Mouse (Mus musculus) heart, postnatal 0 days (tissue): ENCODE data around the gene Pcsk6. TPM values are rescaled to one million over a fixed set of nuclear protein-coding genes. Genes with fewer than 3 reads are reported as not detected.

Experiments
- ATAC-seq: fragments of 200-750 bp; cut with Nextera tagmentation; 2 replicates; pipeline ENCODE4 v1.8.0; 2017; ENCODE audit warnings: low read depth, moderate number of reproducible peaks, moderate library complexity; ENCODE audit not compliant: insufficient read depth
- DNase-seq: peaks from one replicate; pipeline ENCODE4 v3.0.0-alpha.2; 2016; ENCODE audit warnings: low spot score
- H3K27ac ChIP-seq: fragments of 300-500 bp; sonication (generic); 2 replicates; pipeline ENCODE4 v1.5.1; 2014; ENCODE audit warnings: low read depth, mild to moderate bottlenecking
- H3K27me3 ChIP-seq: fragments of 300-500 bp; sonication (generic); 2 replicates; pipeline ENCODE4 v1.6.1; 2014; ENCODE audit warnings: low read length, mixed read lengths; ENCODE audit not compliant: control insufficient read depth, insufficient read depth
- H3K36me3 ChIP-seq: fragments of 300-500 bp; sonication (generic); replicated peaks from 2 replicates; pipeline ENCODE4 v1.6.1; 2014; ENCODE audit warnings: low read length, mixed read lengths; ENCODE audit not compliant: control insufficient read depth, insufficient read depth
- H3K4me1 ChIP-seq: fragments of 300-500 bp; sonication (generic); 2 replicates; pipeline ENCODE4 v1.6.1; 2014; ENCODE audit warnings: antibody characterized with exemption; ENCODE audit not compliant: control insufficient read depth, insufficient read depth
- H3K4me2 ChIP-seq: fragments of 300-500 bp; sonication (generic); 2 replicates; pipeline ENCODE4 v1.6.1; 2014; ENCODE audit warnings: low read depth, mild to moderate bottlenecking, low read length, moderate library complexity
- H3K4me3 ChIP-seq: fragments of 300-500 bp; sonication (generic); 2 replicates; pipeline ENCODE4 v1.5.1; 2014; ENCODE audit warnings: low read depth, low read length
- H3K9ac ChIP-seq: fragments of 300-500 bp; sonication (generic); replicated peaks from 2 replicates; pipeline ENCODE4 v1.6.1; 2014; ENCODE audit warnings: low read depth, low read length, mixed read lengths
- H3K9me3 ChIP-seq: fragments of 300-500 bp; sonication (generic); replicated peaks from 2 replicates; pipeline ENCODE4 v1.6.1; 2016; ENCODE audit warnings: low read length; ENCODE audit not compliant: control insufficient read depth
- CTCF ChIP-seq: IDR thresholded peaks from 2 replicates; pipeline ENCODE4 v1.5.1; 2016; ENCODE audit warnings: antibody characterized with exemption, control low read depth, low read depth
- EP300 ChIP-seq: IDR thresholded peaks from 2 replicates; pipeline ENCODE4 v1.6.1; 2016; ENCODE audit warnings: antibody characterized with exemption, low read depth
- WGBS: fragments of 180-500 bp; shearing (Covaris S2); extraction: QIAGEN DNeasy Blood & Tissue Kit; methylation state at CpG from one replicate; pipeline ENCODE4 v1.1.7; 2014; 5-methylcytosine and 5-hydroxymethylcytosine counted together
- polyA plus RNA-seq: library from polyadenylated mRNA; unstranded; fragments of >200 nt; fragmentation: Nextera tagmentation; extraction: Ambion mirVana; gene quantifications from 2 replicates; pipeline ENCODE4 v1.2.1, GENCODE M21; 2015
- total RNA-seq: library from RNA; depleted of rRNA; stranded (reverse); fragments of >200 nt; gene quantifications from 2 replicates; pipeline ENCODE4 v1.2.3, GENCODE M21; 2014; ENCODE audit warnings: low replicate concordance

Pcsk6 gene
- total and polyA plus RNA-seq, 2 experiments from 2014 or later, result 1.7 to 8.1 TPM

DNA sequence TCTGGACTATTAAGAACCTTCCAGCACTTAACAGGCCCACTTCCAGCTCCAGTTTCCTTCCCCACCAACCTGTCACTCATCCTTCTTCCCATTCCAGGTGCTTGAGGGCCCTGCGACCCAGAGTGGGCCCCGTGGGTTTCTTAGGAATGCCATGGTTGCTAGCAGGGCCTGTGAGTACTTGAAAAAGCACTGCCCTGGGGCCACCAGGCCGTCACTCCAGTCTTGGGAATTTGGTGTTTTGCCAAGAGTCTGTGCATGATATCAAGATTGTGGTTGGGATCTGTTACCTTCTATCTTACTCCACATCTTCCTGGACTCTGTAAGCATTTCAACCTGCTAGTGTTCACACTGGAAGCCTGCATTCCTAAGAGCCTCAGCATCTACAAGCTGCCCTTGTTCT is 120.5 kb downstream of the Pcsk6 start:
- Histone ChIP-seq H3K27me3 (no peaks in the 10 kb centered on the region), H3K4me1 (no peaks in the 10 kb centered on the region), H3K9ac (no peak overlapping the region), H3K27ac (no peak overlapping the region), H3K9me3 (no peaks in the 10 kb centered on the region), H3K4me2 (no peak overlapping the region), H3K4me3 (no peak overlapping the region), H3K36me3 (no peaks in the 10 kb centered on the region)
- TF ChIP-seq EP300 (no peak), CTCF (no peak)
- no peak for DNase-seq
- ATAC-seq, result no peak
- 50% methylated on average over 3 of the region's 3 CpGs for WGBS

DNA sequence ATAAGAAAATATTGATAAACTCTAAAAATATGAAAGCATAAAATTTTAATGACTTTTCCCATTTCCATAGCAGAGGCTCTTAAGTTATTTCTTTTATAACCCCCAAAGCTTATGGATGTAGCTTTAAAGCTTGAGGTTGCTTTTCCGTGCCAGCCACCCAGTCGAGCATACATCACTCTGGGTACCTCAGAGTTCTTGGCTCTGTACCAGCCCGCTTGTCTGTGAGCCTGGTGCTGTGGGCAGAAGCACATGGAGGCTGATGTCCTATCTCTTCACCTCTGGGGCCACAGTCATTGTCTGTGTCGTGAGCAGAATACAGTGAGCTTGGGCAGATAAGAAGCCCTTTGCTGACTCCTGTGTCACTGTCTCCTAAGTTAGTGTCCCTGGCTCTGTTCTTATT is 126.7 kb downstream of the Pcsk6 start:
- WGBS, result 68% methylated on average over 4 of the region's 4 CpGs

DNA sequence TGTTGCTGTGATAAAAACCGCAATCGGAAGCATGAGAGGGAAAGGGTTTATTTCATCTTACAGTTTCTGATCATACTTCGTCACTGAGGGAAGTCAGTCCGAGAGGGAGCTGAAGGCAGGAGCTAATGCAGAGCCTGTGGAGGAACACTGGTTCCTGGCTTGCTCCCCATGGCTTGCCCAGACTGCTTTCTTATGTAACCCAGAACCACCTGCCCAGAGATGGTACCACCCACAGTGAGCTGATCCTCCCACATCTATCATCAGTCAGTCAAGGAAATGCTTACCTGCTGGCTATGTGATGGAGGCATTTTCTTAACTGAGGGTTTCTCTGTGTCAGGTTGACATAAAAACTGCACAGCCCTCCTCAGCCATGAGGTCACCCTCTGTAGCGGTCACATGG is 127.2 kb downstream of the Pcsk6 start:
- Histone ChIP-seq H3K27me3 (no peaks in the 10 kb centered on the region), H3K4me3 (no peak overlapping the region), H3K4me2 (no peak overlapping the region), H3K9me3 (0 out of 2 replicates have a peak, but pooled peaks cover 4% of the 10 kb centered on the region), H3K36me3 (no peaks in the 10 kb centered on the region), H3K9ac (no peak overlapping the region), H3K27ac (no peak overlapping the region), H3K4me1 (no peaks in the 10 kb centered on the region)
- DNase-seq (no peak), ATAC-seq (no peak)
- no peak for TF ChIP-seq EP300
- TF ChIP-seq CTCF, result no peak
- WGBS, result 87% methylated on average over 5 of the region's 5 CpGs

More for the DNA sequence above, 126.7 kb downstream of the Pcsk6 start:
- no peak overlapping the region for H3K9ac ChIP-seq
- DNase-seq (no peak), ATAC-seq (no peak)
- H3K4me3 ChIP-seq, result no peak overlapping the region
- 0 out of 2 replicates have a peak, but pooled peaks cover 4% of the 10 kb centered on the region for H3K9me3 ChIP-seq
- H3K27me3 ChIP-seq, result no peaks in the 10 kb centered on the region
- no peaks in the 10 kb centered on the region for H3K36me3 ChIP-seq
- no peaks in the 10 kb centered on the region for H3K4me1 ChIP-seq
- no peak overlapping the region for H3K27ac ChIP-seq
- TF ChIP-seq CTCF, result no peak
- TF ChIP-seq EP300, result no peak
- H3K4me2 ChIP-seq, result no peak overlapping the region

DNA sequence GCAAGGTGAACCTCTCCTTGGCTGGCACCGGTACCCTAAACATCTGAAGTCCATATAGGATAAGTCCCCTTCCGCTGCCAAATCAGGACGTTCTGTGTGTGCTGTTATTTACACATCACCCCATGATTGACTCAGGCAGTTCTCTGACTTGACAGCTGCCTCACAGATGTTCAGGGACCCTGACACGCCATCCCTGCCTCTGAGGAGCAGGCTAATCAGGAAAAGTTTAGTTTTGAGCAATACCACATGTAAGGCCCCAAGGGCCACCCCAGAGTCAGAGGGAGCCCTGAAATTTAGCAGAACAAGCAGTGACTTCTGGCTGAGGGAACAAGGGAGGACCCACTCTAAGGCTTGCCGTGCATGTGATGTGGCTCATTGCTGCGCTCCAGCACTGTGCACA is 130.8 kb downstream of the Pcsk6 start:
- Histone ChIP-seq H3K36me3 (no peaks in the 10 kb centered on the region), H3K9ac (no peak overlapping the region), H3K4me2 (no peak overlapping the region), H3K4me1 (no peaks in the 10 kb centered on the region), H3K4me3 (no peak overlapping the region), H3K9me3 (0 out of 2 replicates have a peak, but pooled peaks cover 4% of the 10 kb centered on the region), H3K27me3 (no peaks in the 10 kb centered on the region), H3K27ac (no peak overlapping the region)
- TF ChIP-seq CTCF, result no peak
- no peak for TF ChIP-seq EP300
- WGBS, result 79% methylated on average over 6 of the region's 6 CpGs
- DNase-seq, result no peak
- no peak for ATAC-seq

DNA sequence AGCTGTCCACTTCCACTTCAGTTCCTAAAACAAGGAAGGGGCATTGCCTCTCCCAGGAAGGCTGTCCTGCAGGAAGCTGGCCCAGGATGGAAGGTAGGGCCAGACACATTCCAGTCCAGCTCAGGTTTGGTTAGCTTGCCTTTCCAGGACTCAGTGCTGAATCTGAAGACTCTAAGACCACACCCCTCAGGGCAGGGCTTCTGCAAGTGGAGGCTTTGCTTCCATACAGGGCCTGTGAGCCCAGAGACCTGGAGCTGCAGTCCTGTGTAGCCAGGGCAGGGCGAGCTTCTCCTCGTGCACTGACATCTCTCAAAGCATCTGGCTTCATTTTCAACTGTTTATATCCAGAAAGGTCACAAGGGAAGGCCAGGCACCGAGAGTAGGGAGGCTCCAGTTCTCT is 131.9 kb downstream of the Pcsk6 start:
- no peaks in the 10 kb centered on the region for H3K4me1 ChIP-seq
- no peak overlapping the region for H3K4me2 ChIP-seq
- 66% methylated on average over 3 of the region's 3 CpGs for WGBS
- H3K36me3 ChIP-seq, result no peaks in the 10 kb centered on the region
- H3K27ac ChIP-seq, result no peak overlapping the region
- H3K4me3 ChIP-seq, result no peak overlapping the region
- H3K27me3 ChIP-seq, result no peaks in the 10 kb centered on the region
- H3K9me3 ChIP-seq, result no peaks in the 10 kb centered on the region
- DNase-seq (no peak), ATAC-seq (no peak)
- TF ChIP-seq CTCF (no peak), EP300 (no peak)
- H3K9ac ChIP-seq, result no peak overlapping the region

DNA sequence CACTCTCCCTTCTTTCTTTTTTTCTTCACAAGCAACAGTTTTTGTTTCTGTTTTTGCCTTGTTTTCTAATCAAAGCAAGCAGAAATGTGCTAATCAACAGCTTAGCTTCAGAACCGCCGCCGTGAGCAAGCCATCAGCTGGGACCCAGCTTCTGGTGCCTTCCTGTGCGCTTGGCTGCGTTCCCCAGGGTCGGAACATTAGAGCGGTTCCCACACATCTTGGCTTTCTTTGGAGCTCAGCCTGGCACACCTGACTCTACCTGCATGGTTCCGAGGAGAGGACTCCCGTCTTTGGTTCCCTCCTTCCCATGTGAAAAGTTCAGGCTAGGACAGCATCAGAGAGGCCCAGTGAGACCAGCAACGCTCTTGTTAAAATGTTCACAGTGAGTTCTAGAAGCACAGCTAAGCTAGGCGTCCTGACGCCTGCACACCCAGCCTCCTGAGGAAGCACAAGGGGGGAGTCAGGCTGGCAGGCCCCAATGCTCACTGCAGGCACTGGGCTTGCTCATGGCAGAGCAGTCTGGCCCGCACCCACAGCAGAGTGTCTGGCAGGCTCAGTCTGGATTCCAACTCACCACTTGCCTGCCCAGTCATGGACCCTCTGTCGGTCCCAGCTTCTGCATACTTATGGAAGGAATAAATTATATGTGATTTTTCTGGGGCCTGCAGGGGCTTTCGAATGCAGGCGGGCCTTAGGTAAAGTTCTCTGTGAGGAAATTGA is 139.7 kb downstream of the Pcsk6 start:
- H3K36me3 ChIP-seq, result no peaks in the 10 kb centered on the region
- H3K4me2 ChIP-seq, result no peak overlapping the region
- ATAC-seq (no peak), DNase-seq (no peak)
- H3K9ac ChIP-seq, result no peak overlapping the region
- TF ChIP-seq EP300 (no peak), CTCF (no peak)
- H3K4me1 ChIP-seq, result no peaks in the 10 kb centered on the region
- WGBS, result 83% methylated on average over 16 of the region's 16 CpGs
- no peak overlapping the region for H3K4me3 ChIP-seq
- H3K27ac ChIP-seq, result no peak overlapping the region
- no peaks in the 10 kb centered on the region for H3K27me3 ChIP-seq
- no peaks in the 10 kb centered on the region for H3K9me3 ChIP-seq
